Mouse (Mus musculus) heart, adult 2 months (tissue): ENCODE measurements at regions not wholly inside any gene's neighbourhood (a gene's known extent, or its start where the extent isn't known, plus 50 kb on each side); places are given as distances from the start of the nearest gene placed in this dataset.

Experiments
- DNase-seq, 2 experiments: peaks; one replicate each; pipeline ENCODE4 v3.0.0; 2021
- H3K27ac ChIP-seq: fragments of 200-600 bp; 2 replicates; pipeline ENCODE4 v1.8.1; 2022
- H3K27me3 ChIP-seq: fragments of 200-500 bp; 2 replicates; pipeline ENCODE4 v1.6.1; 2012; ENCODE audit warnings: mild to moderate bottlenecking, low read length, inconsistent platforms, mixed read lengths; ENCODE audit not compliant: control insufficient read depth, insufficient read depth
- H3K36me3 ChIP-seq: fragments of 200-500 bp; 2 replicates; pipeline ENCODE4 v1.6.1; 2012; ENCODE audit warnings: low read length, inconsistent platforms; ENCODE audit not compliant: control insufficient read depth, insufficient read depth
- H3K4me1 ChIP-seq: fragments of 200-500 bp; 2 replicates; pipeline ENCODE4 v1.6.1; 2011; ENCODE audit warnings: low read length; ENCODE audit not compliant: control insufficient read depth, insufficient read depth
- H3K4me3 ChIP-seq: fragments of 200-600 bp; 2 replicates; pipeline ENCODE4 v1.8.1; 2022
- H3K79me2 ChIP-seq: fragments of 200-500 bp; replicated peaks from 2 replicates; pipeline ENCODE4 v1.6.1; 2012; ENCODE audit warnings: mild to moderate bottlenecking, inconsistent platforms, low read length, moderate library complexity, mixed read lengths; ENCODE audit not compliant: control insufficient read depth, insufficient read depth
- H3K9ac ChIP-seq: fragments of 200-500 bp; 2 replicates; pipeline ENCODE4 v1.6.1; 2012; ENCODE audit warnings: low read depth, mild to moderate bottlenecking, control low read depth, inconsistent platforms, low read length, mixed read lengths
- CTCF ChIP-seq: fragments of 200-600 bp; IDR thresholded peaks from 2 replicates; pipeline ENCODE4 v1.8.1; 2022; ENCODE audit warnings: antibody characterized with exemption, mild to moderate bottlenecking, moderate library complexity
- EP300 ChIP-seq: fragments of 200-500 bp; IDR thresholded peaks from 2 replicates; pipeline ENCODE4 v1.6.1; 2011; ENCODE audit warnings: low read depth, low read length, control low read depth; ENCODE audit not compliant: insufficient read depth
- POLR2A ChIP-seq: fragments of 200-500 bp; IDR thresholded peaks from 2 replicates; pipeline ENCODE4 v1.6.1; 2011; ENCODE audit warnings: mild to moderate bottlenecking, low read depth, low read length, control low read depth; ENCODE audit not compliant: insufficient read depth
- WGBS: fragments of 180-500 bp; shearing (Covaris S2); methylation state at CpG from one replicate; pipeline ENCODE4 v1.1.7; 2018; 5-methylcytosine and 5-hydroxymethylcytosine counted together
- intact Hi-C: fragments of 180-260 bp; cut with DNase I; formaldehyde crosslinking; loops from one replicate; pipeline ENCODE4 v1.15.1; 2025

GRCm38 (mm10) chr5:133776591-133776990, 322.9 kb upstream of the Castor2 start:
- Histone ChIP-seq H3K4me3 (no peak overlapping the region), H3K36me3 (no peaks in the 10 kb centered on the region), H3K4me1 (no peaks in the 10 kb centered on the region), H3K9ac (no peak overlapping the region), H3K79me2 (no peaks in the 10 kb centered on the region), H3K27ac (no peak overlapping the region), H3K27me3 (no peaks in the 10 kb centered on the region)
- TF ChIP-seq POLR2A = no peak
- no peak for TF ChIP-seq EP300
- TF ChIP-seq CTCF = no peak
- DNase-seq = no peak
- intact Hi-C loops = no loop called here

- no peak overlapping the region for H3K27ac ChIP-seq
- H3K4me3 ChIP-seq = no peak overlapping the region
- no peak for TF ChIP-seq EP300
- TF ChIP-seq POLR2A = no peak
- no peak for TF ChIP-seq CTCF
- intact Hi-C loops = no loop called here
- H3K9ac ChIP-seq = no peak overlapping the region
- H3K79me2 ChIP-seq = no peaks in the 10 kb centered on the region
- DNase-seq = no peak
- no peaks in the 10 kb centered on the region for H3K36me3 ChIP-seq
- WGBS = 78% methylated on average over 3 of the region's 3 CpGs
- H3K27me3 ChIP-seq = no peaks in the 10 kb centered on the region
- no peaks in the 10 kb centered on the region for H3K4me1 ChIP-seq
These were observed 325.4 kb upstream of the Castor2 start for GRCm38 (mm10) chr5:133774116-133774515.

- H3K4me3 ChIP-seq = no peak overlapping the region
- H3K36me3 ChIP-seq = no peaks in the 10 kb centered on the region
- H3K27ac ChIP-seq = no peak overlapping the region
- no peak overlapping the region for H3K9ac ChIP-seq
- no peaks in the 10 kb centered on the region for H3K79me2 ChIP-seq
- DNase-seq = no peak
- no peaks in the 10 kb centered on the region for H3K27me3 ChIP-seq
- 56% methylated on average over 2 of the region's 2 CpGs for WGBS
- no peaks in the 10 kb centered on the region for H3K4me1 ChIP-seq
- TF ChIP-seq EP300 (no peak), POLR2A (no peak), CTCF (no peak)
- intact Hi-C loops = no loop called here
These were observed 330.7 kb upstream of the Castor2 start for GRCm38 (mm10) chr5:133768856-133769255.

DNA sequence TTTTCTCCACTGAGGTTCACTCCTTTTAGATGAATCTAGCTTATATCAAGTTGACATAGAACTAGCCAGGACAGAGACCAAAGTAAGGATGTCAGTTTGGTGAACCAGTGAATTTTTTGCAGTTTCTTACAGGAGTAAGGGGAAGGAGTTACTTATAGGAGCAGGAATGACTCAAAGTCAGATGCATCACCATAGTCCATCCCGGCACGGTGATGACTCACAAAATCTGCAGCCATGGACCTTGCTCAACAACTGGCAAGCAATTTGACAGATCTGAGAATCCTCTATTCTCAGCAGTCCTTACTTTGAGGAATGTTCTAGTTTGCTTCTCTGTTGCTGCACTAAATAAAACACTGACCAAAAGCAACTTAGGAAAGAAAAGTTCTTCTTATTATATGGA, 341.7 kb upstream of the Castor2 start:
- intact Hi-C loops = no loop called here
- WGBS = 90% methylated on average over 2 of the region's 2 CpGs
- H3K4me3 ChIP-seq = no peak overlapping the region
- H3K9ac ChIP-seq = no peak overlapping the region
- H3K4me1 ChIP-seq = no peaks in the 10 kb centered on the region
- DNase-seq = no peak
- TF ChIP-seq POLR2A (no peak), EP300 (no peak), CTCF (no peak)
- H3K27me3 ChIP-seq = no peaks in the 10 kb centered on the region
- H3K79me2 ChIP-seq = no peaks in the 10 kb centered on the region
- H3K36me3 ChIP-seq = no peaks in the 10 kb centered on the region
- H3K27ac ChIP-seq = no peak overlapping the region

- DNase-seq = no peak
- Histone ChIP-seq H3K27me3 (no peaks in the 10 kb centered on the region), H3K36me3 (no peaks in the 10 kb centered on the region), H3K4me3 (no peak overlapping the region), H3K79me2 (no peaks in the 10 kb centered on the region), H3K4me1 (no peaks in the 10 kb centered on the region), H3K27ac (no peak overlapping the region), H3K9ac (no peak overlapping the region)
- intact Hi-C loops = no loop called here
- TF ChIP-seq POLR2A = no peak
- no peak for TF ChIP-seq EP300
- TF ChIP-seq CTCF = no peak
- WGBS = 25% methylated on average over 7 of the region's 7 CpGs
These were observed 345.3 kb upstream of the Castor2 start for GRCm38 (mm10) chr5:133754180-133754579.

DNA sequence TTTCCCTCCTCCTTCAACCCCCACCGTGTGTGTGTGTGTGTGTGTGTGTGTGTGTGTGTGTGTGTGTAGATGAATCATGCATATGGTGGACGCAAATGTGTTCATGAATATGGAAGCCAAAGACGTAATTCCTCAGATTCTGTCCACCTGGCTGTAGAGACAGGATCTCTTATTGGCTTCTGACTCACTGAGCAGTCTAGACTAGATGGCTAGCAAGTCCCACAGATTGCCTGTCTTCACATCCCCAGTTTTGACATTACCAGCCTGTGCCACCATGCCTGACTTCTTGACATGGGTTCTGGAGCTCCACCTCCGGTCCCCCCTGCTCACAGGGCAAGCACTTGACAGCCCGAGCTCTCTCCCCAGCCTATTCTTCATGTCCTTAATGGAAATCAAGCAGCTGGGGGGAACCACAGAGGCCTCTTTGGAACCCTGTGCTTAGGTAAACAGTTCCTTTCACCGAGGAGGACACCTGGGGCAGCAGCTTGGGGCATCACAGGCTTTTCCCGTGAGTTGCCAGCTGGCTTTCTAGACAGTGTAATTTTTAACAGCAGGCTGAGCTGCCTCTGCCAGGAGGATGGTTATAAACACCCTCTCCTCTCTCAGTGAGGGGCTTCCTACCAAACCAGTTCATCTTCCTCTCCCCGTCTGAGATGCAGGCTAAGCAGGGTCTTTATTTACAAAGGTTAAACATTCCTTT, 345.9 kb upstream of the Castor2 start:
- DNase-seq = no peak
- H3K4me1 ChIP-seq = no peaks in the 10 kb centered on the region
- intact Hi-C loops = no loop called here
- no peak overlapping the region for H3K27ac ChIP-seq
- H3K9ac ChIP-seq = no peak overlapping the region
- H3K27me3 ChIP-seq = no peaks in the 10 kb centered on the region
- H3K36me3 ChIP-seq = no peaks in the 10 kb centered on the region
- H3K79me2 ChIP-seq = no peaks in the 10 kb centered on the region
- 49% methylated on average over 8 of the region's 8 CpGs for WGBS
- no peak overlapping the region for H3K4me3 ChIP-seq
- TF ChIP-seq CTCF (no peak), EP300 (no peak), POLR2A (no peak)
